Mouse (Mus musculus): ENCODE results near the gene Gpha2.

DNA sequence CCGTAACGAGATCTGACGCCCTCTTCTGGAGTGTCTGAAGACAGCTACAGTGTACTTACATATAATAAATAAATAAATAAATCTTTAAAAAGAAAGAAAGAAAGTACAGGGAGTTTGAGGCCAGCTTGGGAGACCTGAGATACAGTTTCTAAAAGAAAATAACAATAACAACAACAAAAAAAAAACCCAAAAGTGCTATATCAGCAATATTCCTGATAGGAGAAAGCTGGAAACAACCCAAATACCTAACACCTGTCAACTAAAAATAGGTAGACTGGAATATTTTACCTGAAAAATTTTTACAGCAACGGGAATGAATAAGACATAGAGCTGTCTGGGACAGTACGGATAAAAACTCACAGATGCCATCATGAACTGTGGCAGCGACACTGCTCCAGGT lies 47.4 kb upstream of the Gpha2 start:
- TF ChIP-seq POLR2A (IDR thresholded peaks at IDR 0.05; ENCODE audit: insufficient read depth, low read depth, low read length) (no peak), CTCF (IDR thresholded peaks at IDR 0.05; ENCODE audit: insufficient read depth, low read depth, low read length) (no peak)

Measured in olfactory bulb, adult 2 months (tissue).